Mouse (Mus musculus): Measurements from ENCODE around the gene Gm13695. TPM values are rescaled to one million over a fixed set of nuclear protein-coding genes. Genes with fewer than 3 reads are reported as not detected.
A peak's percentile ranks its signal among the peaks of the same experiment; 100 is the strongest.
"Not testable (repeated sequence)": the region's sequence is repeated elsewhere in the genome, so short reads cannot be mapped to it uniquely, and the experiment has no call there.

Gm13695 gene
- total RNA-seq (2021), result 1 to 10 TPM in 1 of 2 experiments, not detected in 1; 1.3 TPM
- long read RNA-seq, experiment 1, result 0 reads
- long read RNA-seq, experiment 2, result 0 reads

DNA sequence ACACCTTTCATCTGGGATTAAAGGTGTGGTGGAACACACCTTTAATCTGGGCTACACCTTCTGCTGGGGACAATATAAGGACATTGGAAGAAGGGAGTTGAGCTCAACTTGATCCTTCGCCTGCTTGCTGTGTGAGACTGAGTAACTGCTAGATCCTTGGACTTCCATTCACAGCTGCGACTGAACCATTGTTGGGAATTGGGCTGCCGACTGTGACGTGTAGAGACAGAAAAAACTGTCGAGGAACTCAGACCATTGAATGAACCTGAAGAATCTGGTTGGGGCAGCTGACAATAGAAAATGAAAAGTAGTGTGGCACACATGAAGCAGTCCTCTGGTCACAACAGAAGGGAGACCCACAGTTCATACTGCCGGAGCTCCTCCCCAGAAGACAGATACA lies at the start of gene Gm13695:
Gm13695 (plus strand) TSS at position 301 of the 400 bp plus-strand sequence.
- intact Hi-C loops (cut with DNase I); DNase-seq (ENCODE audit: low spot score in 2 of 2): not testable (repeated sequence)

GRCm38 (mm10) chr2:83929478-83930088 lies 37.5 kb upstream of the Gm13695 start:
- intact Hi-C loops (cut with DNase I), result no loop called here

GRCm38 (mm10) chr2:83940931-83941361 lies 26.2 kb upstream of the Gm13695 start, which contains the start of gene Zswim2:
Gene Zswim2 (minus strand): TSS chr2:83941228.
- DNase-seq (ENCODE audit: low spot score in 2 of 2), result peak; percentile 92 to 94
- intact Hi-C loops (cut with DNase I), result no loop called here

More at GRCm38 (mm10) chr2:83929478-83930088, 37.5 kb upstream of the Gm13695 start:
- DNase-seq (ENCODE audit: low spot score in 2 of 2), result no peak

- intact Hi-C loops (cut with DNase I), result no loop called here
- DNase-seq (ENCODE audit: low spot score in 2 of 2), result peak in 1 of 2 experiments; percentile 30
Observed at GRCm38 (mm10) chr2:83941378-83941777, 25.7 kb upstream of the Gm13695 start.

- intact Hi-C loops (cut with DNase I), result no loop called here
- DNase-seq (ENCODE audit: low spot score in 2 of 2), result no peak
Observed at GRCm38 (mm10) chr2:83941792-83942191, 25.3 kb upstream of the Gm13695 start.

DNA sequence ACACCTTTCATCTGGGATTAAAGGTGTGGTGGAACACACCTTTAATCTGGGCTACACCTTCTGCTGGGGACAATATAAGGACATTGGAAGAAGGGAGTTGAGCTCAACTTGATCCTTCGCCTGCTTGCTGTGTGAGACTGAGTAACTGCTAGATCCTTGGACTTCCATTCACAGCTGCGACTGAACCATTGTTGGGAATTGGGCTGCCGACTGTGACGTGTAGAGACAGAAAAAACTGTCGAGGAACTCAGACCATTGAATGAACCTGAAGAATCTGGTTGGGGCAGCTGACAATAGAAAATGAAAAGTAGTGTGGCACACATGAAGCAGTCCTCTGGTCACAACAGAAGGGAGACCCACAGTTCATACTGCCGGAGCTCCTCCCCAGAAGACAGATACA lies 11.7 kb upstream of the Gm13695 start, which contains the start of gene Gm13698:
Gm13698 (plus strand) TSS at position 301 of the 400 bp plus-strand sequence.
- intact Hi-C loops (cut with DNase I); DNase-seq (ENCODE audit: low spot score in 2 of 2): not testable (repeated sequence)

DNA sequence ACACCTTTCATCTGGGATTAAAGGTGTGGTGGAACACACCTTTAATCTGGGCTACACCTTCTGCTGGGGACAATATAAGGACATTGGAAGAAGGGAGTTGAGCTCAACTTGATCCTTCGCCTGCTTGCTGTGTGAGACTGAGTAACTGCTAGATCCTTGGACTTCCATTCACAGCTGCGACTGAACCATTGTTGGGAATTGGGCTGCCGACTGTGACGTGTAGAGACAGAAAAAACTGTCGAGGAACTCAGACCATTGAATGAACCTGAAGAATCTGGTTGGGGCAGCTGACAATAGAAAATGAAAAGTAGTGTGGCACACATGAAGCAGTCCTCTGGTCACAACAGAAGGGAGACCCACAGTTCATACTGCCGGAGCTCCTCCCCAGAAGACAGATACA lies 5.9 kb upstream of the Gm13695 start, which contains the start of gene Gm13693:
Gm13693 (plus strand) TSS at position 301 of the 400 bp plus-strand sequence.
- intact Hi-C loops (cut with DNase I), result not testable (repeated sequence)

DNA sequence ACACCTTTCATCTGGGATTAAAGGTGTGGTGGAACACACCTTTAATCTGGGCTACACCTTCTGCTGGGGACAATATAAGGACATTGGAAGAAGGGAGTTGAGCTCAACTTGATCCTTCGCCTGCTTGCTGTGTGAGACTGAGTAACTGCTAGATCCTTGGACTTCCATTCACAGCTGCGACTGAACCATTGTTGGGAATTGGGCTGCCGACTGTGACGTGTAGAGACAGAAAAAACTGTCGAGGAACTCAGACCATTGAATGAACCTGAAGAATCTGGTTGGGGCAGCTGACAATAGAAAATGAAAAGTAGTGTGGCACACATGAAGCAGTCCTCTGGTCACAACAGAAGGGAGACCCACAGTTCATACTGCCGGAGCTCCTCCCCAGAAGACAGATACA lies 5.7 kb downstream of the Gm13695 start, which contains the start of gene Gm13696:
Gm13696 (plus strand) TSS at position 301 of the 400 bp plus-strand sequence.
- DNase-seq (ENCODE audit: low spot score in 2 of 2); intact Hi-C loops (cut with DNase I): not testable (repeated sequence)

More for the DNA sequence above, 5.9 kb upstream of the Gm13695 start, which contains the start of gene Gm13693:
- DNase-seq (ENCODE audit: low spot score in 2 of 2), result not testable (repeated sequence)

GRCm38 (mm10) chr2:83978633-83979032 lies 11.5 kb downstream of the Gm13695 start, which contains the start of gene Gm13694:
Gene Gm13694 (plus strand): TSS chr2:83978933.
- intact Hi-C loops (cut with DNase I); DNase-seq (ENCODE audit: low spot score in 2 of 2): not testable (repeated sequence)

DNA sequence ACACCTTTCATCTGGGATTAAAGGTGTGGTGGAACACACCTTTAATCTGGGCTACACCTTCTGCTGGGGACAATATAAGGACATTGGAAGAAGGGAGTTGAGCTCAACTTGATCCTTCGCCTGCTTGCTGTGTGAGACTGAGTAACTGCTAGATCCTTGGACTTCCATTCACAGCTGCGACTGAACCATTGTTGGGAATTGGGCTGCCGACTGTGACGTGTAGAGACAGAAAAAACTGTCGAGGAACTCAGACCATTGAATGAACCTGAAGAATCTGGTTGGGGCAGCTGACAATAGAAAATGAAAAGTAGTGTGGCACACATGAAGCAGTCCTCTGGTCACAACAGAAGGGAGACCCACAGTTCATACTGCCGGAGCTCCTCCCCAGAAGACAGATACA lies 17.3 kb downstream of the Gm13695 start, which contains the start of gene Gm13697:
Gm13697 (plus strand) TSS at position 301 of the 400 bp plus-strand sequence.
- intact Hi-C loops (cut with DNase I), result not testable (repeated sequence)

GRCm38 (mm10) chr2:83990253-83990652 lies 23.1 kb downstream of the Gm13695 start, which contains the start of gene Gm13691:
Gene Gm13691 (plus strand): TSS chr2:83990553.
- DNase-seq (ENCODE audit: low spot score in 2 of 2); intact Hi-C loops (cut with DNase I): not testable (repeated sequence)

More for the DNA sequence above, 17.3 kb downstream of the Gm13695 start, which contains the start of gene Gm13697:
- not testable (repeated sequence) for DNase-seq (ENCODE audit: low spot score in 2 of 2)

- DNase-seq (ENCODE audit: low spot score in 2 of 2); intact Hi-C loops (cut with DNase I): not testable (repeated sequence)
Observed at GRCm38 (mm10) chr2:83993639-83994255, 26.6 kb downstream of the Gm13695 start.

- intact Hi-C loops (cut with DNase I), result not testable (repeated sequence)
Observed at GRCm38 (mm10) chr2:83994526-83994925, 27.4 kb downstream of the Gm13695 start.

GRCm38 (mm10) chr2:84008913-84009312 lies 41.8 kb downstream of the Gm13695 start:
- DNase-seq (ENCODE audit: low spot score in 2 of 2), result no peak
- intact Hi-C loops (cut with DNase I), result no loop called here

More at GRCm38 (mm10) chr2:83994526-83994925, 27.4 kb downstream of the Gm13695 start:
- not testable (repeated sequence) for DNase-seq (ENCODE audit: low spot score in 2 of 2)

DNA sequence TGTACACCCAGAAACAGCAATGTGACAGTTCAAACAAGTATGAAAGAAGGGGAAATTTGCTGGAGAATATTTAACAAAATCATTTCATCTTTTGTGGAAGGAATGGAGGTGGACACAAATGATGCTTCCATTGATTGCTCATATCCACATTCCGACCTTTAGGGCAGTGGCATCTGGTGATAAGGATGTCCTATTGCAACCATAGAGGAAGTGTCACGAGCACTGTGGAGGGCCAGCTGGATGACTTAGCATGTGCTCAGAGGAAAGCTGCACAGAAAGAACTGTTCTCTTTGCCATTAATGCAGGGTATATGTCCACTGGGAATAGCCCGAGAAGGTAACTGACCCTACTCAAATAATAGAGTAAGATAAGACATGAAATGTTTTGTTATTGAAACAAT lies 42.7 kb downstream of the Gm13695 start:
- intact Hi-C loops (cut with DNase I), result no loop called here

DNA sequence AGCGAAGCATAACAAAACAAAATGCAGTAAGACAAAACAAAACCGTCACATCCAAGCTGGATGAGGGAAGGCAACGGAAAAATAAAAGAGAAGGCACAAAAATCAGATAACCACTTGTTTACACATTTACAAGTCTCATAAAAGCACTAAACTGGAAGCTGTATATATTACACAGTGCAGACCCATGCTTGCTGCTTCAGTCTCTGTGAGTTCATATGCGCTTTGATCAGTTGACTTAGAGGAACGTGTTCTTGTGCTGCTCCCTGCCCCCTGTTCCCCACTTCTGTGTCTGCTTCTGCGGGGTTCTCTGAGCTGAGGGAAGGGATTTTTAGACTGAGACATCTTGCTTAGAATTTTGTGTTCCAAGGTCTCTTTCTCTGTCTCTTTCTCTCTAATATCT lies 47.5 kb downstream of the Gm13695 start:
- intact Hi-C loops (cut with DNase I), result no loop called here
- no peak for DNase-seq (ENCODE audit: low spot score in 2 of 2)

More for the DNA sequence above, 42.7 kb downstream of the Gm13695 start:
- DNase-seq (ENCODE audit: low spot score in 2 of 2), result no peak

DNA sequence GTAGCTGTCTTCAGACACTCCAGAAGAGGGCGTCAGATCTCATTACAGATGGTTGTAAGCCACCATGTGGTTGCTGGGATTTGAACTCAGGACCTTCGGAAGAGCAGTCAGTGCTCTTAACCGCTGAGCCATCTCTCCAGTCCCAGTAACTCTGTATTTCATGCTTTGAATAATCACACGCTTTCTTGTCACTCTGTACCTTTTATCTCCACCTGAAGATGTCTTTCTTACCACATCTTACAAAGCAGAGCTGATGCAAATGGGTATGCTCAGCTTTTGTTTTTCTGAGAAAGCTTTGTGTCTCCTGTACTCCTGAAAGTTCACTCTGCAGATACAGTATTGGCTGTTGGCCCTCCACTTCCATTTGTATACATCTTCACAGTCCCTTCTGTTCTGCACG lies 49.2 kb downstream of the Gm13695 start:
- intact Hi-C loops (cut with DNase I); DNase-seq (ENCODE audit: low spot score in 2 of 2): not testable (repeated sequence)

- intact Hi-C loops (cut with DNase I), result no loop called here
- no peak for DNase-seq (ENCODE audit: low spot score in 2 of 2)
Observed at GRCm38 (mm10) chr2:84018330-84018729, 51.2 kb downstream of the Gm13695 start.

All from left cerebral cortex, postnatal 14 days (tissue).